Mouse (Mus musculus) frontal cortex, postnatal 25 days (tissue): ENCODE results near the gene Tfeb.

ENCODE experiments used
- DNase-seq, 2 experiments: peaks; one replicate each; pipeline ENCODE4 v3.0.0; 2022; ENCODE audit warnings: low spot score in 2 of 2

Gene Tfeb

GRCm38 (mm10) chr17:47832501-47833028 lies 95.7 kb downstream of the Tfeb start:
- no peak for DNase-seq

- no peak for DNase-seq
Observed at GRCm38 (mm10) chr17:47833029-47833627, 96.3 kb downstream of the Tfeb start.

GRCm38 (mm10) chr17:47833628-47834481 lies 97.0 kb downstream of the Tfeb start:
- DNase-seq = no peak

GRCm38 (mm10) chr17:47834482-47834767 lies 97.6 kb downstream of the Tfeb start, which contains the start of gene Mdfi:
Gene Mdfi (minus strand): TSS chr17:47834691.
- no peak for DNase-seq

- no peak for DNase-seq
Observed at GRCm38 (mm10) chr17:47837808-47838207, 101.0 kb downstream of the Tfeb start.

- DNase-seq = no peak
Observed at GRCm38 (mm10) chr17:47841521-47841920, 104.7 kb downstream of the Tfeb start.
